Mouse (Mus musculus) limb, embryonic 11.5 days (tissue): ENCODE measurements around the gene Ttll1. TPM values are rescaled to one million over a fixed set of nuclear protein-coding genes. Genes with fewer than 3 reads are reported as not detected.
A peak's percentile ranks its signal among the peaks of the same experiment; 100 is the strongest.

Experiments used
- ATAC-seq: fragments of 200-750 bp; cut with Nextera tagmentation; 2 replicates; pipeline ENCODE4 v1.8.0; 2017; ENCODE audit warnings: low read depth; ENCODE audit not compliant: insufficient number of reproducible peaks, low FRiP score, low TSS enrichment
- DNase-seq: peaks from one replicate; pipeline ENCODE4 v3.0.0-alpha.2; 2015; ENCODE audit warnings: low spot score
- H3K27ac ChIP-seq: fragments of 300-500 bp; sonication (generic); replicated peaks from 2 replicates; pipeline ENCODE4 v1.5.1; 2014; ENCODE audit warnings: low read depth, mild to moderate bottlenecking, low read length
- H3K27me3 ChIP-seq: fragments of 300-500 bp; sonication (generic); 2 replicates; pipeline ENCODE4 v1.6.1; 2014; ENCODE audit warnings: mild to moderate bottlenecking, low read length, mixed read lengths; ENCODE audit not compliant: control insufficient read depth, insufficient read depth
- H3K36me3 ChIP-seq: fragments of 300-500 bp; sonication (generic); 2 replicates; pipeline ENCODE4 v1.6.1; 2014; ENCODE audit warnings: mild to moderate bottlenecking, low read length, moderate library complexity, mixed read lengths; ENCODE audit not compliant: control insufficient read depth, insufficient read depth
- H3K4me1 ChIP-seq: fragments of 300-500 bp; sonication (generic); 2 replicates; pipeline ENCODE4 v1.6.1; 2014; ENCODE audit warnings: low read length, mixed read lengths; ENCODE audit not compliant: control insufficient read depth, insufficient read depth
- H3K4me2 ChIP-seq: fragments of 300-500 bp; sonication (generic); 2 replicates; pipeline ENCODE4 v1.6.1; 2014; ENCODE audit warnings: low read depth, mild to moderate bottlenecking, moderate library complexity; ENCODE audit not compliant: severe bottlenecking
- H3K4me3 ChIP-seq: fragments of 300-500 bp; sonication (generic); 2 replicates; pipeline ENCODE4 v1.5.1; 2014; ENCODE audit warnings: low read depth, low read length
- H3K9ac ChIP-seq: fragments of 300-500 bp; sonication (generic); 2 replicates; pipeline ENCODE4 v1.6.1; 2014; ENCODE audit warnings: mild to moderate bottlenecking, low read length
- H3K9me3 ChIP-seq: fragments of 300-500 bp; sonication (generic); 2 replicates; pipeline ENCODE4 v1.6.1; 2016; ENCODE audit warnings: low read length; ENCODE audit not compliant: control insufficient read depth
- WGBS: fragments of 180-500 bp; shearing (Covaris S2); extraction: QIAGEN DNeasy Blood & Tissue Kit; methylation state at CpG from one replicate; pipeline ENCODE4 v1.1.7; 2014; 5-methylcytosine and 5-hydroxymethylcytosine counted together
- polyA plus RNA-seq: library from polyadenylated mRNA; unstranded; fragments of >200 nt; fragmentation: Nextera tagmentation; extraction: Ambion mirVana; gene quantifications from 2 replicates; pipeline ENCODE4 v1.2.1, GENCODE M21; 2014

Gene Ttll1
- polyA plus RNA-seq, 1 experiment from 2014 or later = 19.2 TPM

DNA sequence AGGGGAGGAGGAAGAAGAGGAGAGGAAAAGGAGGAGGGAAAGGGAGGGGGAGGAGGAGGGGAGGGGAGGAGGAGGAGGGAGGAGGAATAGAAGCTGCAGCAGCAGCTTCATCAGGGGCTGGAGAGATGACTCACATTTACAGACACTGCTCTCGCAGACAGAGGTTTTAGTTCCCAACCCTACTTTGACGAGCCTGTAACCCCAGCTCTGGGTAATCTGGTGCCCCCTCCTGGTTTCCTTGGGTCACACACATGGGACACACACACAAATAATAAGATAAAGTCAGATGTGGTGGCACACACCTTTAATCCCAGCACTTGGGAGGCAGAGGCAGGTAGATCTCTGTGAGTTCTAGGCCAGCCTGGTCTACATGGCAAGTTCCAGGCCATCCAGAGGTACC, 27.2 kb downstream of the Ttll1 start:
- Histone ChIP-seq H3K9ac (no peak overlapping the region), H3K4me1 (0 out of 2 replicates have a peak, but pooled peaks cover 2% of the 10 kb centered on the region), H3K4me3 (no peak overlapping the region), H3K36me3 (no peaks in the 10 kb centered on the region), H3K4me2 (no peak overlapping the region), H3K27me3 (no peaks in the 10 kb centered on the region), H3K27ac (no peak overlapping the region), H3K9me3 (no peaks in the 10 kb centered on the region)
- WGBS = 35% methylated on average over 2 of the region's 2 CpGs
- ATAC-seq (no peak), DNase-seq (no peak)

DNA sequence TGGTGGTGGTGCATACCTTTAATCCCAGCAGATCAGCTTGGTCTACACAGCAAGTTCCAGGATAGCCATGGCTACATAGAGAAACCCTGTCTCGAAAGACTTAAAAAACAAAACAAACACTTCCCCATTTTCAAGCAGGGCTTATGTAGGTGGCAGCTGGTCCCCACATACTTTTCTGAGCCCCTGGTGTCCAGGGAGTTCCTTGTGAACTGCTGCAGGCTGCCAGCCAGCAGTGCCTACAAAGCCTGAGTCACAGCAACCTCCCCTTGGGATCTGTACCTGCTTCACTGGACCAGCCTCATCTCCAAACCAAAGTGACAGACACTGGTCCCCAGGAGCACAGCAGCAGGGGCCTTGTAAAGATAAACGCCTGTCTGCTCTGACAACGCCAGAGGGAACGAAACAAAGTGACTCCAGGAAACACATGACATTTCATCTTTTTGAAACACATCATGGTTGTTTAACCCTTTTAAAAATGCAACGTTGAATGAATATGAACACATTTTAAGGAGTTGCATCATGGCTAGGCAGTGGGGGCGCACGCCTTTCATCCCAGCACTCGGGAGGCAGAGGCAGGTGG, 28.0 kb downstream of the Ttll1 start:
- no peak for DNase-seq
- ATAC-seq = no peak
- Histone ChIP-seq H3K4me2 (no peak overlapping the region), H3K9ac (no peak overlapping the region), H3K9me3 (no peaks in the 10 kb centered on the region), H3K36me3 (no peaks in the 10 kb centered on the region), H3K27ac (no peak overlapping the region), H3K4me1 (0 out of 2 replicates have a peak, but pooled peaks cover 2% of the 10 kb centered on the region), H3K4me3 (no peak overlapping the region), H3K27me3 (no peaks in the 10 kb centered on the region)
- WGBS = 78% methylated on average over 8 of the region's 8 CpGs

DNA sequence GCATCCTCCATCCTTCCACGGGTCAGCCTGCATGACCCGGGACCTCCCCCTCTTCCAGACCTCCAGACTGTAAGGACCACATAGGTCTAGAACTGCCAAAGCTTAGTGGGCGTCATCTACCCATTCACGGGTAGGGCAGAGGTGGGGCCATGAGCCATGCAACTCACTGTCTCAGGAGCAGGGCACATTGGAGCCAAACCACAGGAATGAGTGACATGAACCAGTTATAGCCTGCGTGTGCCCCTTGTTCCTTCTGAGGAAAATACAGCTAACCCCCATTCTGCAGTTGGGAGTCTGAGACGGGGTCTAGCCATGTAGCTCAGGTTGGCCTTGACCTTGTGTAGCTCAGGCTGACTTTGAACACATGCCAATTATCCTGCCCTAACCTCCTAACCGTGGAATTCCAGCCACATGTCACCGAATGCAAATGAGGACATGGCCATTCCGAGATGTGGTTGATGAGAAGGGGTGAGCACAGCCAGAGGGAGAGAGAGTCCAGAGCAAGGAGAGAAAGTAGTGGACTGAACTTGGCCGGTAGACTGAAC, 29.4 kb downstream of the Ttll1 start:
- H3K9me3 ChIP-seq = no peaks in the 10 kb centered on the region
- H3K27me3 ChIP-seq = no peaks in the 10 kb centered on the region
- no peak overlapping the region for H3K9ac ChIP-seq
- ATAC-seq (no peak), DNase-seq (no peak)
- WGBS = 67% methylated on average over 10 of the region's 10 CpGs
- H3K4me1 ChIP-seq = 0 out of 2 replicates have a peak, but pooled peaks cover 2% of the 10 kb centered on the region
- no peak overlapping the region for H3K4me2 ChIP-seq
- no peak overlapping the region for H3K27ac ChIP-seq
- no peak overlapping the region for H3K4me3 ChIP-seq
- no peaks in the 10 kb centered on the region for H3K36me3 ChIP-seq

DNA sequence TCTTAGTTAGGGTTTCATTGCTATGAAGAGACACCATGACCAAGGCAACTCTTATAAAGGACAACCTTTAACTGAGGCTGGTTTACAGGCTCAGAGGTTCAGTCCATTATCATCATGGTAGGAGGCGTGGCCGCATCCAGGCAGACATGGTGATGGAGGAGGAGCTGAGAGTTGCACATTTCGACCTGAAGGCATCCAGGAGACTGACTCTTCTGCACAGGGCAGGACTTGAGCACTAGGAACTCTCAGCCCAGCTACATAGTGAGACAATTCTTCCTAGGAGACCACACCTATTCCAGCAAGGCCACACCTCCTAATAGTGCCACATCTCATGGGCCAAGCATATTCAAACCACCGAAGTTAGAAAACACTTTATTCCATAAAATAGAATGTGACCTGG, 30.9 kb downstream of the Ttll1 start:
- H3K9ac ChIP-seq = no peak overlapping the region
- H3K27ac ChIP-seq = no peak overlapping the region
- no peak overlapping the region for H3K4me2 ChIP-seq
- ATAC-seq (no peak), DNase-seq (no peak)
- 78% methylated on average over 4 of the region's 4 CpGs for WGBS
- H3K27me3 ChIP-seq = no peaks in the 10 kb centered on the region
- no peak overlapping the region for H3K4me3 ChIP-seq
- H3K9me3 ChIP-seq = no peaks in the 10 kb centered on the region
- 0 out of 2 replicates have a peak, but pooled peaks cover 2% of the 10 kb centered on the region for H3K4me1 ChIP-seq
- no peaks in the 10 kb centered on the region for H3K36me3 ChIP-seq

DNA sequence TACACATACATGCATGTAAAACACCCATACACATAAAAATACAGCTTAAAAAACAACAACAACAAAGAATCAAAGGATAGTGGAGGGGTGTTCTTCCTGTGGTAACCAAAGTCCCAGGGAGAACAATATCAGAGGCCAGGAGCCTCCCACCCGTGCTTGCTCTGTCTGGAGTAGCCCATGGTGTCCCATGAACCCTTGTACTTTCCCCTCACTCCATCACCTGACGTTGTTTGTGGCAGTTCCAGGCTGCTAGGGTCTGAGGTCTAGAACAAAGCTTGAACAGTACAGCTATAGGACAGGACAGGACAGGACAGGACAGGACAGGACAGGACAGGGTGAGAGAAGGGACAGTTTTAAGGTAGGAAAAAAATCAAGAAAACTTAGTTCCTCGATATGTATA, 32.6 kb downstream of the Ttll1 start:
- Histone ChIP-seq H3K27ac (no peak overlapping the region), H3K4me2 (no peak overlapping the region), H3K4me3 (no peak overlapping the region), H3K9me3 (no peaks in the 10 kb centered on the region), H3K9ac (no peak overlapping the region), H3K27me3 (no peaks in the 10 kb centered on the region), H3K4me1 (peaks cover 16% of the 10 kb centered on the region; the same call in 1 of the 2 replicates), H3K36me3 (no peaks in the 10 kb centered on the region)
- DNase-seq = no peak
- ATAC-seq = no peak
- 69% methylated on average over 3 of the region's 3 CpGs for WGBS

DNA sequence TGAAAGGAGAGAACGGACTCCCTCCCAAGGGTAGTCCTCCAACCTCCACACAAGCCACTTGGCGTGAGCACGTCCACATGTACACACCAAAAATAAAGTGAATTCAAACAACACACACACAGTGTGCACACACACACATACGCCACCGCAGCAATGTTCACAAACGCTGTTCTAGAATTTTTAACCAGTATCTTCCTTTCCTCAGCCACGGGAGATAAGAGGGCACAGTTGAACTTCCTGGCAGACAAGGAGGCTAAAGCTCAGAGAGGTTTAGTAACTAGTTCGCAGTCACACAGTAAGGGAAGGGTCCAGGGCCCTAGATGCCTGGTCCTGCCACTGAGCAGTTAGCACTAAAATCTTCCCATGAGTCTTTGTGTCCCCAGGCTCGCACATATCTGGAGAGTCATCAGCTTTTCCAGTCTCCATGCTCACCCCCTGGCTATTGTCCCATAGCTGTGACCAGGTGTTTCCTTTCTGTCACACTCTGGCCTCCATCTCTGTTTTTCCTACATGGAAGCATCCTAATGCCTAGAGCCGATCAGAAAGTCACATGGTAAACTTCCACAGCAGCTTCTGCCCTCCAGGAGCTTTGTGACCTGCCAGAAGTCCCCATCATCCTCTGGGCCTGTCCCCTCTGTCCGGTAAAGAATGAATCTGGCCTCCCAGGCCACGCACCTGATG, 34.0 kb downstream of the Ttll1 start:
- H3K27me3 ChIP-seq = no peaks in the 10 kb centered on the region
- no peaks in the 10 kb centered on the region for H3K36me3 ChIP-seq
- H3K27ac ChIP-seq = no peak overlapping the region
- no peak overlapping the region for H3K4me3 ChIP-seq
- H3K9me3 ChIP-seq = no peaks in the 10 kb centered on the region
- 84% methylated on average over 12 of the region's 12 CpGs for WGBS
- peaks cover 16% of the 10 kb centered on the region; the same call in 1 of the 2 replicates for H3K4me1 ChIP-seq
- DNase-seq = no peak
- H3K4me2 ChIP-seq = no peak overlapping the region
- no peak overlapping the region for H3K9ac ChIP-seq
- no peak for ATAC-seq

DNA sequence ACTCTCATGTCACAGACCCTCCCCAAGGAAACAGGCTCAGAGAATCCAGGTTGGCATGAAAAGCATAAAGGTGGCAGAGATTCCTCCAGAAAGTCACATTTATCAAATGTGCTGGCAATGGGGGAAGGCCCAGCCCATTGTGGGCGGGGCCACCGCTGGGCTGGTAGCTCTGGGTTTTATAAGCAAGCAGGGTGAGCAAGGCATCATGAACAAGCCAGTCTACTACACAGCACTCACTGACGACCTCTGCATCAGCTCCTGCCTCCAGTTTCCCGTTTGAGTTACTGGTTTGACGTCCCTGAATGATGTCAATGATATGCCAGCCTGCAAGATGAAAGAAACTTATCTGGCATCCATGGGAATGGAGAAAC, 36.2 kb downstream of the Ttll1 start:
- no peaks in the 10 kb centered on the region for H3K36me3 ChIP-seq
- WGBS = 27% methylated on average over 5 of the region's 5 CpGs
- H3K9ac ChIP-seq = no peak overlapping the region
- H3K27ac ChIP-seq = no peak overlapping the region
- peaks cover 13% of the 10 kb centered on the region; the same call in 1 of the 2 replicates for H3K4me1 ChIP-seq
- no peak for ATAC-seq
- H3K4me2 ChIP-seq = no peak overlapping the region
- H3K27me3 ChIP-seq = no peaks in the 10 kb centered on the region
- H3K9me3 ChIP-seq = no peaks in the 10 kb centered on the region
- peak; percentile 32 for DNase-seq
- no peak overlapping the region for H3K4me3 ChIP-seq

DNA sequence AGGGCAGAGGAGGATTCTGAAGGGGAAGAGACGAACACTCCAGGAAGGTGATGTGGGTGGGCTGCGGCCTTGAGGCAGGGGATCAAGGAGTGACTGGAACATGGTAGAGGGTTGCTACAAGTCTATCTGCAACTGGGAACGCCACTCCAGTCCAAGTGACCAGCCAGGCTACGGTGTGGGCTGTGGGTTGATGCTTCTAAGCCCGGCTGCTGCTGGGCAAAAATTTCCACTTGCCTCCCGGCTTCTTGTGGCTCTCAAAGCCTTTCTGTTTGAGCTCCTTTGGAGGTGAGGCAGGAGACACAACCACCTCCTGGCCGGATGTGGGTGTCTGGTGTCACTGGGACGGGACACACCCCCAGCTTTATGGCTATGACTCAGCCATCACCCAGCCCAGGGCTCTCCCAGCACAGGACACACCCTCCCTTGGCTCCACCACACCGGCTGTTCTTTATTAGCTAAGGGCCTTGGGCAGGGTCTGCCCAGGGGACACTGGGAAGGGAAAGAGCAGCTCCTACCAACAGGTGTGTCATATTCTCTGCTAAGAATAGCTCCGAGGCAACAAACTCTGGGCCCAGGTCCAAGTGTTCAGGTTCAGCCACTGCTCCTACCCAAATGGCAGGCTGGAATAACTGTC, 36.7 kb downstream of the Ttll1 start:
- H3K27ac ChIP-seq = no peak overlapping the region; the same call in 1 of the 2 replicates
- DNase-seq = peak; percentile 50

More for the DNA sequence above, 36.7 kb downstream of the Ttll1 start:
- H3K4me3 ChIP-seq = no peak overlapping the region
- H3K27me3 ChIP-seq = no peaks in the 10 kb centered on the region
- peak; percentile 49; the same call in 1 of the 2 replicates for ATAC-seq
- no peaks in the 10 kb centered on the region for H3K9me3 ChIP-seq
- H3K4me1 ChIP-seq = peaks cover 13% of the 10 kb centered on the region; the same call in 1 of the 2 replicates
- H3K36me3 ChIP-seq = no peaks in the 10 kb centered on the region
- whole genome bisulfite sequencing = 39% methylated on average over 10 of the region's 10 CpGs
- H3K9ac ChIP-seq = no peak overlapping the region
- H3K4me2 ChIP-seq = no peak overlapping the region
